Mouse (Mus musculus) gastrocnemius, postnatal 36 days (tissue): ENCODE results near the gene Fgf3. TPM values are rescaled to one million over a fixed set of nuclear protein-coding genes. Genes with fewer than 3 reads are reported as not detected.
"Not testable (repeated sequence)": the region's sequence is repeated elsewhere in the genome, so short reads cannot be mapped to it uniquely, and the experiment has no call there.

ENCODE experiments used
- DNase-seq, 2 experiments: peaks; one replicate each; pipeline ENCODE4 v3.0.0; 2022
- intact Hi-C: fragments of 180-260 bp; cut with DNase I; formaldehyde crosslinking; loops from one replicate; pipeline ENCODE4 v1.15.1; 2025
- total RNA-seq, 2 experiments: library from RNA; stranded (reverse); gene quantifications; 2 replicates each; pipeline ENCODE4 v1.2.3; 2021

Fgf3 gene
- total RNA-seq, 2 experiments from 2014 or later: not detected

- intact Hi-C loops: no loop called here
- DNase-seq: no peak
Observed at GRCm38 (mm10) chr7:144857158-144857557, 19.3 kb downstream of the Fgf3 start.

- intact Hi-C loops: no loop called here
- DNase-seq: no peak
Observed at GRCm38 (mm10) chr7:144857826-144858342, 20.0 kb downstream of the Fgf3 start.

- no peak for DNase-seq
- intact Hi-C loops: no loop called here
Observed at GRCm38 (mm10) chr7:144858702-144859101, 20.8 kb downstream of the Fgf3 start.

GRCm38 (mm10) chr7:144861056-144861768 lies 23.3 kb downstream of the Fgf3 start:
- intact Hi-C loops: no loop called here
- DNase-seq: no peak

- no peak for DNase-seq
- intact Hi-C loops: no loop called here
Observed at GRCm38 (mm10) chr7:144861769-144862070, 23.8 kb downstream of the Fgf3 start.

GRCm38 (mm10) chr7:144862126-144862525 lies 24.2 kb downstream of the Fgf3 start:
- no peak for DNase-seq
- intact Hi-C loops: no loop called here

- intact Hi-C loops: no loop called here
Observed at GRCm38 (mm10) chr7:144862712-144863111, 24.8 kb downstream of the Fgf3 start.

GRCm38 (mm10) chr7:144863196-144863595 lies 25.3 kb downstream of the Fgf3 start:
- DNase-seq: no peak
- intact Hi-C loops: no loop called here

More at GRCm38 (mm10) chr7:144862712-144863111, 24.8 kb downstream of the Fgf3 start:
- DNase-seq: no peak

- intact Hi-C loops: no loop called here
- DNase-seq: no peak
Observed at GRCm38 (mm10) chr7:144864160-144864670, 26.3 kb downstream of the Fgf3 start.

GRCm38 (mm10) chr7:144867161-144867560 lies 29.3 kb downstream of the Fgf3 start:
- intact Hi-C loops: no loop called here
- DNase-seq: no peak

- DNase-seq: no peak
- intact Hi-C loops: no loop called here
Observed at GRCm38 (mm10) chr7:144867602-144868001, 29.7 kb downstream of the Fgf3 start.

- intact Hi-C loops: no loop called here
- DNase-seq: no peak
Observed at GRCm38 (mm10) chr7:144872420-144872819, 34.5 kb downstream of the Fgf3 start.

GRCm38 (mm10) chr7:144873160-144873559 lies 35.3 kb downstream of the Fgf3 start:
- intact Hi-C loops: no loop called here
- no peak for DNase-seq

- DNase-seq: no peak
- intact Hi-C loops: no loop called here
Observed at GRCm38 (mm10) chr7:144874226-144874625, 36.3 kb downstream of the Fgf3 start.

GRCm38 (mm10) chr7:144878401-144878800 lies 40.5 kb downstream of the Fgf3 start:
- intact Hi-C loops: no loop called here

GRCm38 (mm10) chr7:144883106-144883505 lies 45.2 kb downstream of the Fgf3 start:
- intact Hi-C loops: no loop called here
- no peak for DNase-seq

More at GRCm38 (mm10) chr7:144878401-144878800, 40.5 kb downstream of the Fgf3 start:
- DNase-seq: no peak

GRCm38 (mm10) chr7:144887672-144888071 lies 49.8 kb downstream of the Fgf3 start:
- DNase-seq: no peak
- intact Hi-C loops: no loop called here

- no peak for DNase-seq
- intact Hi-C loops: no loop called here
Observed at GRCm38 (mm10) chr7:144888564-144889299, 50.8 kb downstream of the Fgf3 start.

- DNase-seq, intact Hi-C loops: not testable (repeated sequence)
Observed at GRCm38 (mm10) chr7:144890661-144891060, 52.8 kb downstream of the Fgf3 start.

- DNase-seq: no peak
- intact Hi-C loops: loop anchor here (2.0 kb wide), 1 partner anchor 45 kb away; the partner anchor contains the start of gene Fgf4
Observed at GRCm38 (mm10) chr7:144891863-144892262, 54.0 kb downstream of the Fgf3 start.

- intact Hi-C loops: loop anchor here (2.0 kb wide), 1 partner anchor 46 kb away; the partner anchor contains the start of gene Fgf4
- no peak for DNase-seq
Observed at GRCm38 (mm10) chr7:144892322-144892721, 54.4 kb downstream of the Fgf3 start.
